Mouse (Mus musculus): ENCODE data around the gene Nrxn3. TPM values are rescaled to one million over a fixed set of nuclear protein-coding genes. Genes with fewer than 3 reads are reported as not detected.

Gene Nrxn3
- polyA plus RNA-seq, 1 experiment, result not detected

DNA sequence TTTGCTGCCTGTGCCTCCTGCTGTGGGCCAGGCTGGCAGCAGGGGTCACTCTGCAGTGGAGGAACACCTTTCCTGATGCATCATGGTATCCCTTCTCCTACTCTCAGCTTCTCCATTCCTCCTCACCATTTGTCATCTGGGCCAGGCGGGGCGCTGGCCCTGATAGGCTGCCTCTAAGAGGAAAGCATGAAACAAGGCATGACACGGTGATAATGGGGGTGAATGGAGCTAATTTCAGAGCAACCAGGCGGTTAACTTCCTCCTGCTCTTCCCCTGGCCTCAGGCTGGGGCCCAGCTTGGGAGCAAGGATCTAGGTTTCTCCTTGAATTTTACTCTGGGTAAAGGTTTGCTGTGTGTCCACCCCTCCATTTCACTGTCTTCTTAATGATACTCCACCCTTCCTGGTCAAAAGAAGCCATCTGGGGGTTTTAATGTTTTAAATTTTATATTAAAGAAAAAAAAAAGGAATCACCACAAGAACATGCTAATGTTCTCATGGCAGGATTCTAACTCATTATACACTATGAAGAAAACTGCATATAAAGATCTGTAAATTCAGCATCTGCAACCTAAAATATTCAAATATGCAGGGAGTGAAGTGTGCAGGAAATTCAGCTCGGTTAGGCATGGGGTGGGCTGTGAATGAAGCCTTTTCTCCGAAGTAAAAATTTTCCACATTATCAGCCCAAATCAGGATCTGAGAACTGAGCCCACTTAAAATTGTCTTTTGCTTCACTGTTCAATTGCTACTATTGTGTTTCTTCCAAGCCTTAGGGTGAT is 127.9 kb downstream of the Nrxn3 start:
- Histone ChIP-seq H3K4me3 (ENCODE audit: insufficient read depth, low read depth, low read length) (no peak overlapping the region), H3K4me1 (ENCODE audit: control insufficient read depth, insufficient read depth, insufficient read length, low read length) (no peaks in the 10 kb centered on the region), H3K27ac (replicated peaks; ENCODE audit: low read depth, low read length) (no peak overlapping the region)

DNA sequence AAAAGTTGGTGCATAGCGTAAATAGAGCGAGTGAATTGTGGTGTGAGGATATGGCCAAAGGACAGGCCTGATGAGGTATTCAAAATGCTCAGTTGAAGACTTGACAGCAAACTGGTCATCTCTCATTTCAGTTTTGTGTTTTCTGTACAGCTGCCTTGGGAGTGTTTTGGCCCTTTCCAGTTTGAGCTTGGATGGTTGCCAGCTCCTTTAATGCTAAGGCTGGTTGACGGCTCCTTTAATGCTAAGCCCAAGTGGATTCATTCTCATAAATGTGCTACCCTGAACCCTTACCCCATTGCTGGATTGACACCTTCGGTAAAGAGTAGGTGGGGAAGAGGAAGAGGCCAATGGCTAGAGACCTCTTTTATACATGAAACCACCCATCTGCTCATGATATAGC is 131.4 kb downstream of the Nrxn3 start:
- no peaks in the 10 kb centered on the region for H3K4me1 ChIP-seq (ENCODE audit: control insufficient read depth, insufficient read depth, insufficient read length, low read length)
- H3K27ac ChIP-seq (replicated peaks; ENCODE audit: low read depth, low read length), result no peak overlapping the region
- H3K4me3 ChIP-seq (ENCODE audit: insufficient read depth, low read depth, low read length), result no peak overlapping the region

- Histone ChIP-seq H3K4me3 (ENCODE audit: insufficient read depth, low read depth, low read length) (no peak overlapping the region), H3K4me1 (ENCODE audit: control insufficient read depth, insufficient read depth, insufficient read length, low read length) (no peaks in the 10 kb centered on the region), H3K27ac (replicated peaks; ENCODE audit: low read depth, low read length) (no peak overlapping the region)
Observed at GRCm38 (mm10) chr12:88857701-88858100, 135.0 kb downstream of the Nrxn3 start.

DNA sequence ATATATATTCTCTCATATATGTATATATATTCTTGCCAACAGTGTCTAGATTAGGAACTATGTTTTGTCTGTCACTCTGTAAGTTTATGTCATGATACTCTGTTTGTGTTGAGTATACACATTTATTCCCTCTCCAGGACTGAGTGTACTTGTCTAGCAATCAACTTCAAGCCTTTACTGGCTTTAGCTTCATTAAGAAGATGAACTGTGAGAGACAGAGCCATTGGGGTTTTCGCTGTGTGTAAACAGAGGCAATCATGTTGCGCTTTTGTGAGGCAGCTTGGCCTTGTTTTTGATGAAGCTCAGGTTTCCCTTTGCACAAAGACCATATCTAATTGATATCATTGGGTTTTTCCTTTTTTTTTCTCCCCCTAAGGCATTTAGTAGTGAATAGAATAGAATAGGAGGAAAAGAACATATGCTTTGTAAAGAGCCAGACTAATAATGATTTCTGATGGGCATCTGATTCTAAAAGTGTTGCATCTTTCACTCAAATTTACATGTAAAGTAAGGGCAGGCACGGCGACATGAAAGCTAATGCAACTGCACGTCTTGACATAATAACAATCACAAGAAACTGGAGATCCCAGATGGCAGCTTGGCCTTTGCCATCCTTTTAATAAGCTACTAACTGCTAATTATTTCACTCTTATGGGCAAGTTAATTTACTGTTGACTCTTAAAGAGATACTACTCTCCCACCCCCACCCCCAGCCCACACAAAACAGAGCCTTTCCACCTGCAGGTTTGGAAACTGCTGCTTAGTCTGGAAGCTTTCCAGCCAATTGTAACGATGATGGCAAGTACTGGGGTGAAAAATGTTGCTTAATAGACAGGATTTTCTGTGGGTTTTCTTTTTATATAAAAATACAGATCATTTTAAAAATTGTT is 137.0 kb downstream of the Nrxn3 start:
- Histone ChIP-seq H3K4me3 (ENCODE audit: insufficient read depth, low read depth, low read length) (no peak overlapping the region), H3K4me1 (ENCODE audit: control insufficient read depth, insufficient read depth, insufficient read length, low read length) (no peaks in the 10 kb centered on the region), H3K27ac (replicated peaks; ENCODE audit: low read depth, low read length) (no peak overlapping the region)

DNA sequence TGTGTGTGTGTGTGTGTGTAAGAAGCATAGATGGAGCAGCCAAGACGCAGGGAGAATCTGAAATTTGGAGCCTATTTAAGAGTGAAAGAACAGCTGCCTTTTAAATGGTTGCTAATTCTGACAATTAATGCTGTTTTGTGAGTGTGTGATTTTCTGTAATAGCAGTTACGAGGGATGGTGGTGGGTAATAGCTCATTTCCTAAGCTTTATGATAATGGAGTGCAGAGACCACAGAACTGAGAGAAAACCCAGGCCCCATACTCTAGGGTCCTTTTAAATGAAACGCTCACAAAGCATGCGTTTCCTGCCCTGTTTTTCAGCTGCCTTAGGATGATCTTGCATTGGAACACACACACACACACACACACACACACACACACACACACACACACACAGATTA is 137.7 kb downstream of the Nrxn3 start:
- no peak overlapping the region for H3K27ac ChIP-seq (replicated peaks; ENCODE audit: low read depth, low read length)
- H3K4me3 ChIP-seq (ENCODE audit: insufficient read depth, low read depth, low read length), result no peak overlapping the region
- H3K4me1 ChIP-seq (ENCODE audit: control insufficient read depth, insufficient read depth, insufficient read length, low read length), result no peaks in the 10 kb centered on the region

DNA sequence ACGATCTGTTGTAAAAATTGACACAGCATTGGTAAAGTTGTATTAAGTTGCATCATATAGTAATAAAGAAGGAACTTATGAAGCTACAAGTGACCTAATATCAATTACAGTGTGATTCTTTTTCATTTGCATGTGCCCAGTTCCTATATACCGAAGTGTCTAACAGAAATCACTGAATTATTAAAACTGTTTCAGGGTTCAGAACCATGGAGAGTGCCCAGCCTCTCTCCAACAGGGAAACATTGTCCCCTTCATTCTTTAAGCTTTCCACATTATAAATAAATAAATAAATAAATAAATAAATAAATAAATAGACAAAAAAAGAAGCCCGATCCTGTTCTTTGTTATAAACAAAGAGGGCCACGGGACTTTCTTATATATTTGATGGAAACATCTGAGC is 140.4 kb downstream of the Nrxn3 start:
- no peaks in the 10 kb centered on the region for H3K4me1 ChIP-seq (ENCODE audit: control insufficient read depth, insufficient read depth, insufficient read length, low read length)
- no peak overlapping the region for H3K4me3 ChIP-seq (ENCODE audit: insufficient read depth, low read depth, low read length)
- H3K27ac ChIP-seq (replicated peaks; ENCODE audit: low read depth, low read length), result no peak overlapping the region

- no peak overlapping the region for H3K4me3 ChIP-seq (ENCODE audit: insufficient read depth, low read depth, low read length)
- H3K27ac ChIP-seq (replicated peaks; ENCODE audit: low read depth, low read length), result no peak overlapping the region
Observed at GRCm38 (mm10) chr12:88868288-88868687, 145.6 kb downstream of the Nrxn3 start.

GRCm38 (mm10) chr12:88897331-88897730 is 174.7 kb downstream of the Nrxn3 start:
- Histone ChIP-seq H3K4me1 (ENCODE audit: control insufficient read depth, insufficient read depth, insufficient read length, low read length) (no peaks in the 10 kb centered on the region), H3K4me3 (ENCODE audit: insufficient read depth, low read depth, low read length) (no peak overlapping the region), H3K27ac (replicated peaks; ENCODE audit: low read depth, low read length) (no peak overlapping the region)

More at GRCm38 (mm10) chr12:88868288-88868687, 145.6 kb downstream of the Nrxn3 start:
- no peaks in the 10 kb centered on the region for H3K4me1 ChIP-seq (ENCODE audit: control insufficient read depth, insufficient read depth, insufficient read length, low read length)

DNA sequence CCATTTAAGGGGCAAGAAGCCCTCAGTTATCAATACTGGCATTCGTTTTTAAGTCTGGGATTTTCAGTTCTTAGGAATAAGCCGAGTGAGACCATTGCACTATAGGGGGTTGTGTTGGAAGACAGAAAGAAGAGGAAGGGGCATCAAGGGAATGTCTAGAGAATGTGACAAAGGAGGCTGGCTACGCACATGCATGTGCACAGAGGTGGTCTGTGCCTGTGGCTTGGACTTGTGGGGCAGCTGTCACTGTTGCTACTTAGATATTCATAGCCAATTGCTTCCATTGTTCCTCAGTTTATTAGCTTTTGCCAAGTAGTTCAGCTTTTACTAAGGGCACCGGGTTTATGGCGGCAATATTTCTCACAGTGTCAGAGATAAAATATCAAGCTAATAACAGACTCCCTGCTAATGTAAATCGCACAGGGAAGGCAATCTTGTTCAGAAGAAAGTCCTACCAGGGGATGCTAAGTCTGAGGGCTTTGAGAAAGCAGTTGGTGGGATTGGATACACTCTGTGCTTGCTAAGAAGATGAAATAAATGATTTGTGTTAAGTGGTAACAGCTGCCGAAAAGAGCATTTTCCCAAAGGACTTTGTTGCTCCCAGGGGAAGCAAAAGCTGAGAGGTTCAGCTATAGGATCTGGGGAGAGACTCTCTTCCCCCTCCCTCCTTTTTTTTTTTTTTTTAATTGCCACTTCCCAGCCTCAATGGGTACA is 177.5 kb downstream of the Nrxn3 start:
- H3K27ac ChIP-seq (replicated peaks; ENCODE audit: low read depth, low read length), result no peak overlapping the region
- H3K4me3 ChIP-seq (ENCODE audit: insufficient read depth, low read depth, low read length), result no peak overlapping the region
- H3K4me1 ChIP-seq (ENCODE audit: control insufficient read depth, insufficient read depth, insufficient read length, low read length), result no peaks in the 10 kb centered on the region

DNA sequence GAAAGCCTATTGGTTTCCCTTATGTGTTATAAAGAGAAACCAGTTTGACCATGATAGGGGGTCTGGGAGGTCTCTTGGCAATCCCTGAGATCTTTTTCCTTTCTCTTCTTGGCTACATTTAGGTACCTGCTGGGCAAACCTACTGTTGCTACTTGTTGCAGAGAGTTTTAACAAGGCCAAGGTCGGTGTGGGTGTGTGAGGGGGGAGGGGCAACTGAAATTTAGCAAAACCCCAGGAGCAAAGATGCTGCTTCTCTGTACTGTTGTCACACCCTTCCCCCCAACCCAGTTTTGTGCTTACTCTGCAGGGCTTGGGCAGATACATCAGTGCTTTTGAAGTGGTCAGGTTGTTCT is 178.0 kb downstream of the Nrxn3 start:
- Histone ChIP-seq H3K27ac (replicated peaks; ENCODE audit: low read depth, low read length) (no peak overlapping the region), H3K4me3 (ENCODE audit: insufficient read depth, low read depth, low read length) (no peak overlapping the region), H3K4me1 (ENCODE audit: control insufficient read depth, insufficient read depth, insufficient read length, low read length) (no peaks in the 10 kb centered on the region)

GRCm38 (mm10) chr12:88910761-88911160 is 188.1 kb downstream of the Nrxn3 start:
- H3K4me1 ChIP-seq (ENCODE audit: control insufficient read depth, insufficient read depth, insufficient read length, low read length), result no peaks in the 10 kb centered on the region
- H3K27ac ChIP-seq (replicated peaks; ENCODE audit: low read depth, low read length), result no peak overlapping the region
- no peak overlapping the region for H3K4me3 ChIP-seq (ENCODE audit: insufficient read depth, low read depth, low read length)

- Histone ChIP-seq H3K27ac (replicated peaks; ENCODE audit: low read depth, low read length) (no peak overlapping the region), H3K4me3 (ENCODE audit: insufficient read depth, low read depth, low read length) (no peak overlapping the region), H3K4me1 (ENCODE audit: control insufficient read depth, insufficient read depth, insufficient read length, low read length) (no peaks in the 10 kb centered on the region)
Observed at GRCm38 (mm10) chr12:88916752-88917151, 194.1 kb downstream of the Nrxn3 start.

DNA sequence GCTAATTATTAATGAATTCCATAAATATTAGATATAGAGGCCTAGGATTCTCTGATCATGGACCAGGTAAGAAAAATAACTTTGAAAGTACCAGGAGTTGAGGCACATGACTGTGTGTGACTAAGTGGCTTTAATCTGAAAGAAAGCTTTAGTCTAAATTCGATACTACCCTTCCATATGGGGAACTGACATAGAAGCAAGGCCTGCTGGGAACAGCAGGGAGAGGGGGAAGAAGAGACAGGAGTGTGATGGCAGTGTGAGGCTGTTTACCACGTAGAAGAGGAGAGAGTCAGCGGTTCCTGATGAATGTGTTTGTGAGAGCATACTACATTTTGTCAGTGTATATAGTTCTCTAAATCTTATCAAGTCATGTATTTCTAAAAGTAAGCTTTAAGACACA is 202.2 kb downstream of the Nrxn3 start:
- Histone ChIP-seq H3K27ac (replicated peaks; ENCODE audit: low read depth, low read length) (no peak overlapping the region), H3K4me1 (ENCODE audit: control insufficient read depth, insufficient read depth, insufficient read length, low read length) (no peaks in the 10 kb centered on the region), H3K4me3 (ENCODE audit: insufficient read depth, low read depth, low read length) (no peak overlapping the region)

GRCm38 (mm10) chr12:88926306-88926705 is 203.6 kb downstream of the Nrxn3 start:
- no peak overlapping the region for H3K4me3 ChIP-seq (ENCODE audit: insufficient read depth, low read depth, low read length)
- H3K27ac ChIP-seq (replicated peaks; ENCODE audit: low read depth, low read length), result no peak overlapping the region
- H3K4me1 ChIP-seq (ENCODE audit: control insufficient read depth, insufficient read depth, insufficient read length, low read length), result no peaks in the 10 kb centered on the region

DNA sequence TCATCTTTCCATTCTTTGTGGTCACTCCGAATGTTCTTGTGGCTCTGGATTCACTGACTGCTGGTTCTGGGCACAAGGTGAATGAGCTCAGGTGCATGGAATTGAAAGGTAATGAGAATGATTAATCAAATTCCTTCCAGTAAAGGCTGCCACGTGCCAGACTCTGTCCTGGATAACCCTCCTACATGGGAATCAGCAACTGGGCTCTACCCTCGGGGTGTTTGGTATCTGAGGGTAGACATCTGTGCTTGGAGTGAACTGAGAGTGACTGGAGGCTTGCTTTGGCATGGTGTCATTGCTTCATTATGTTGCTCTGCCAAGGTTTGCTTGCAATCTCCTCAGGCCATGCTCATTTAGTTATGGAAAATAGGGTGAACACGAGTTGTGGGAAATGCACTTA is 209.0 kb downstream of the Nrxn3 start:
- no peak overlapping the region for H3K27ac ChIP-seq (replicated peaks; ENCODE audit: low read depth, low read length)
- H3K4me1 ChIP-seq (ENCODE audit: control insufficient read depth, insufficient read depth, insufficient read length, low read length), result no peaks in the 10 kb centered on the region
- no peak overlapping the region for H3K4me3 ChIP-seq (ENCODE audit: insufficient read depth, low read depth, low read length)
